44 mouse cellular contexts compared by ENCODE assay signal in the genomic region with DNA sequence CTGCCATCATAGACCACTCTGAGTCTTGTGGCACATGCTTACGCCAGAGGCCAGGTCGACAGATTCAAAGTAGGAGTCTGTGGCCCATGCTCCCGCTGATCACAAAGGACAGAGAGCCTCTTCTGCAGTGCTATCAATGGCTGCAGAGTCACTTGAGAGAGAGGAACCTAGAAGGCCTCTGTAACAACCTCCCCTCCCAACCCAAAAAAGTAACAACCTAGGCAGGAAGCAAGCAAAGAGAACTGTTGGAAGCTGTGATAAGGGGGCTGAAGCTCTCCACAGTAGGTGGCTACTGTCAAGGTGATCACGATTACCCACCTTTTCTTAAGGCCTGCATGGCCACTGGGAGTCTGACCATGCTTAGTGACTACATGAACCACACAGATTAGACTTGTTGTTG. TPM values are rescaled to one million over a fixed set of nuclear protein-coding genes. Genes with fewer than 3 reads are reported as not detected.
"Had no signal": no experiment of that assay in that cellular context is flagged by ENCODE, and none has a peak within 500 bp of the region (broad histone marks: within the 10 kb centered on the region; RNA-seq: fewer than 3 reads in every experiment).

No protein-coding gene starts in this region.

- H3K4me1 ChIP-seq: heart, embryonic 12.5 days; hindbrain, embryonic 12.5 days had no signal

- DNase-seq: heart, postnatal 10 days; heart, postnatal 14 days; heart, postnatal 36 days; heart, postnatal 4 days; kidney, adult 11 months; kidney, adult 18-20 months; kidney, adult 2 months; kidney, adult 8-10 months; kidney, adult 9 months; kidney, postnatal 10 days; kidney, postnatal 14 days; kidney, postnatal 25 days; kidney, postnatal 36 days; kidney, postnatal 4 days; layer of hippocampus, adult 9-11 months; layer of hippocampus, postnatal 36 days had no signal

- H3K9me3 ChIP-seq: heart, embryonic 10.5 days; heart, embryonic 13.5 days; heart, embryonic 15.5 days; hindbrain, embryonic 12.5 days; hindbrain, embryonic 13.5 days; hindbrain, embryonic 15.5 days; intestine, embryonic 15.5 days; kidney, embryonic 15.5 days had no signal

- ATAC-seq: hindbrain, embryonic 16.5 days; hindbrain, postnatal 0 days; inflammation-experienced regulatory T-cells, adult 6 months; intestine, embryonic 15.5 days; intestine, embryonic 16.5 days; intestine, postnatal 0 days had no signal

- H3K4me2 ChIP-seq: heart, embryonic 11.5 days; heart, embryonic 12.5 days; heart, embryonic 13.5 days; heart, embryonic 15.5 days; hindbrain, embryonic 12.5 days; hindbrain, embryonic 13.5 days; hindbrain, embryonic 14.5 days; hindbrain, embryonic 15.5 days; intestine, embryonic 15.5 days; kidney, embryonic 15.5 days had no signal

- H3K36me3 ChIP-seq: heart, embryonic 10.5 days; heart, embryonic 12.5 days; heart, embryonic 13.5 days; heart, embryonic 15.5 days; hindbrain, embryonic 10.5 days; hindbrain, embryonic 12.5 days; hindbrain, embryonic 13.5 days; hindbrain, embryonic 15.5 days; intestine, embryonic 15.5 days; kidney, embryonic 15.5 days had no signal

- H3K9ac ChIP-seq: heart, embryonic 12.5 days; heart, embryonic 13.5 days; heart, embryonic 15.5 days; hindbrain, embryonic 12.5 days; hindbrain, embryonic 13.5 days; hindbrain, embryonic 14.5 days; hindbrain, embryonic 15.5 days; intestine, embryonic 15.5 days; kidney, embryonic 15.5 days had no signal

- H3K27ac ChIP-seq: heart, embryonic 10.5 days; heart, embryonic 13.5 days; heart, embryonic 15.5 days; hindbrain, embryonic 10.5 days; hindbrain, embryonic 12.5 days; hindbrain, embryonic 13.5 days; hindbrain, embryonic 14.5 days; hindbrain, embryonic 15.5 days; hindbrain, postnatal 0 days; intestine, embryonic 15.5 days; kidney, embryonic 15.5 days; kidney, postnatal 0 days; layer of hippocampus, adult 2 months had no signal

- H3K4me3 ChIP-seq: heart, embryonic 10.5 days; heart, embryonic 12.5 days; heart, embryonic 13.5 days; heart, embryonic 15.5 days; hindbrain, embryonic 10.5 days; hindbrain, embryonic 12.5 days; hindbrain, embryonic 13.5 days; hindbrain, embryonic 15.5 days; intestine, embryonic 15.5 days; kidney, embryonic 15.5 days; layer of hippocampus, adult 2 months had no signal

RNA-seq across cellular contexts. Expression of a gene that starts 11.7 kb away (rescaled TPM):
- total RNA-seq: heart, postnatal 25 days; heart, postnatal 36 days; heart, postnatal 4 days; hematopoietic stem cell, adult 5-6 weeks had no signal
- polyA plus RNA-seq: heart, embryonic 11.5 days; heart, embryonic 12.5 days; heart, embryonic 14.5 days; hindbrain, embryonic 11.5 days had no signal

RNA-seq across cellular contexts. Expression of a gene that starts 14.4 kb away (rescaled TPM):
- total RNA-seq: hindbrain, postnatal 0 days had no signal
- polyA plus RNA-seq: hindbrain, embryonic 15.5 days had no signal

RNA-seq across cellular contexts. Expression of a gene that starts 23.3 kb away (rescaled TPM):
- total RNA-seq: heart, adult 8-10 months; heart, postnatal 10 days; heart, postnatal 14 days; heart, postnatal 25 days; heart, postnatal 36 days; heart, postnatal 4 days; hematopoietic stem cell, adult 5-6 weeks; layer of hippocampus, adult 18-20 months; layer of hippocampus, postnatal 36 days had no signal
- polyA plus RNA-seq: heart, embryonic 15.5 days; heart, postnatal 0 days; hindbrain, embryonic 12.5 days; intestine, embryonic 14.5 days; intestine, postnatal 0 days; kidney, adult 2 months; kidney, embryonic 14.5 days had no signal

RNA-seq across cellular contexts. Expression of a gene that starts 29.3 kb away (rescaled TPM):
- total RNA-seq: hematopoietic stem cell, adult 5-6 weeks had no signal
- polyA plus RNA-seq: inflammation-experienced regulatory T-cells, adult 6 months had no signal
